Mouse (Mus musculus) forebrain, embryonic 16.5 days (tissue): ENCODE measurements around the gene Rhox2h. TPM values are rescaled to one million over a fixed set of nuclear protein-coding genes. Genes with fewer than 3 reads are reported as not detected.
"Not testable (repeated sequence)": the region's sequence is repeated elsewhere in the genome, so short reads cannot be mapped to it uniquely, and the experiment has no call there.

Source experiments
- ATAC-seq: fragments of 200-750 bp; cut with Nextera tagmentation; 2 replicates; pipeline ENCODE4 v1.8.0; 2017; ENCODE audit warnings: mild to moderate bottlenecking, moderate library complexity
- H3K27ac ChIP-seq: fragments of 300-500 bp; sonication (generic); 2 replicates; pipeline ENCODE4 v1.5.1; 2014; ENCODE audit warnings: low read length, control low read depth
- H3K27me3 ChIP-seq: fragments of 300-500 bp; sonication (generic); replicated peaks from 2 replicates; pipeline ENCODE4 v1.6.1; 2014; ENCODE audit warnings: low read length; ENCODE audit not compliant: control insufficient read depth, insufficient read depth
- H3K36me3 ChIP-seq: fragments of 300-500 bp; sonication (generic); 2 replicates; pipeline ENCODE4 v1.6.1; 2014; ENCODE audit not compliant: control insufficient read depth, insufficient read depth
- H3K4me1 ChIP-seq: fragments of 300-500 bp; sonication (generic); replicated peaks from 2 replicates; pipeline ENCODE4 v1.6.1; 2014; ENCODE audit warnings: low read length; ENCODE audit not compliant: control insufficient read depth, insufficient read depth
- H3K4me2 ChIP-seq: fragments of 300-500 bp; sonication (generic); 2 replicates; pipeline ENCODE4 v1.6.1; 2014; ENCODE audit warnings: mild to moderate bottlenecking, low read length, control low read depth
- H3K4me3 ChIP-seq: fragments of 300-500 bp; sonication (generic); replicated peaks from 2 replicates; pipeline ENCODE4 v1.5.1; 2014; ENCODE audit warnings: mild to moderate bottlenecking, low read length, control low read depth
- H3K9ac ChIP-seq: fragments of 300-500 bp; sonication (generic); replicated peaks from 2 replicates; pipeline ENCODE4 v1.6.1; 2014; ENCODE audit warnings: low read depth, low read length, control low read depth
- H3K9me3 ChIP-seq: fragments of 300-500 bp; sonication (generic); 2 replicates; pipeline ENCODE4 v1.6.1; 2016; ENCODE audit warnings: low read length; ENCODE audit not compliant: control insufficient read depth
- WGBS: fragments of 180-500 bp; shearing (Covaris S2); extraction: QIAGEN DNeasy Blood & Tissue Kit; methylation state at CpG from one replicate; pipeline ENCODE4 v1.1.7; 2014; 5-methylcytosine and 5-hydroxymethylcytosine counted together
- polyA plus RNA-seq: library from polyadenylated mRNA; unstranded; fragments of >200 nt; fragmentation: Nextera tagmentation; extraction: Ambion mirVana; gene quantifications from 2 replicates; pipeline ENCODE4 v1.2.1, GENCODE M21; 2015

Gene Rhox2h
- not detected in 2 replicates for polyA plus RNA-seq

DNA sequence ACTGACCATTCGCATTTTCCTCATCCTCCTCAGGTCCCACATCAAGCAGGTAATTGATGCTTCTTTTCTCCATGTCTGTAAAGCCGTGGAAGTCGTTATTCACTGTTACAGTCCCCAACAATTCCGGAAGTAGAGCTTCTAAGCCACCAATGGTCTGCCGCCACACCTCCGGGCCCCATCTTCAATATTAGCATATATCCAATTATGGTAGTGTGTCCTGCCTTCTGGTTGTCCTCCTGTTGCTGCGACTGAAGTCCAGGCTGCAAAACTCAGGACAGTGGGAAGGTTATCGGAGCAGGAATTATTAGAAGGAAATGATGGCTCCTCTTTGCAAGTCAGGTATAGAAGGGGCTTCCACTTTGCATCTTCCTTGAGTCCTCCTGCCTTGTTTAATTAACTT, at the start of gene Rhox2h:
Gene Rhox2h, minus strand, starts transcription at position 101 of the 400 bp plus-strand sequence.
- WGBS, result 89% methylated on average over 8 of the region's 8 CpGs
- not testable (repeated sequence) for H3K9me3 ChIP-seq, ATAC-seq

GRCm38 (mm10) chrX:37701821-37702387, 28.8 kb upstream of the Rhox2h start:
- Histone ChIP-seq H3K27me3 (no peaks in the 10 kb centered on the region), H3K27ac (no peak overlapping the region), H3K9ac (no peak overlapping the region), H3K4me2 (no peak overlapping the region), H3K4me1 (no peaks in the 10 kb centered on the region), H3K4me3 (no peak overlapping the region), H3K36me3 (no peaks in the 10 kb centered on the region), H3K9me3 (no peaks in the 10 kb centered on the region)
- WGBS, result 84% methylated on average over 3 of the region's 3 CpGs
- no peak for ATAC-seq

More for the DNA sequence above, at the start of gene Rhox2h:
- H3K4me1 ChIP-seq, H3K9ac ChIP-seq, H3K27me3 ChIP-seq, H3K4me2 ChIP-seq, H3K27ac ChIP-seq, H3K36me3 ChIP-seq, H3K4me3 ChIP-seq: not testable (repeated sequence)

DNA sequence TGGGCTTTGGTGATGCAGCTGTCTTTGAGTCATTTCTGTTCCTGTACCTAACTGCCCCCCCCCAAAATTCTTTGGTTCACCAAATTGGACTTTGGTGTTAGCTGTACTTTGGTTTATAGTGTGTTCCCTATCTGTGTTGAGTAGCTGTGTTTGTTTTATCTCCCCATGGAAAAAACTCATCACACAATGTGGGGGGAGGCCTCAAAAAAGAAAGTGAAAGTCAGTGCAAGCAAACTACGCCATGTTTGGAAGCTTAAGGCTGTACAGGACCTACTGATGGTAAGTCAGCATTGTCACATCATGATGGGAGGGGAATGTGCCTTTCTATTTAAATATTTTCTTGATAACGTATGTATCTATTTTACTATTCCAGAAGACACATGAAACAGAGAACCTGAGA, 19.2 kb upstream of the Rhox2h start:
- Histone ChIP-seq H3K9me3 (no peaks in the 10 kb centered on the region), H3K36me3 (no peaks in the 10 kb centered on the region), H3K4me1 (no peaks in the 10 kb centered on the region), H3K4me3 (no peak overlapping the region), H3K4me2 (no peak overlapping the region), H3K9ac (no peak overlapping the region), H3K27me3 (no peaks in the 10 kb centered on the region), H3K27ac (no peak overlapping the region)
- no peak for ATAC-seq
- WGBS, result 79% methylated on average over 2 of the region's 2 CpGs

GRCm38 (mm10) chrX:37683031-37683715, 10.1 kb upstream of the Rhox2h start:
- peaks cover 2% of the 10 kb centered on the region; the same call in 1 of the 2 replicates for H3K9me3 ChIP-seq
- H3K36me3 ChIP-seq, result no peaks in the 10 kb centered on the region
- H3K27me3 ChIP-seq, result no peaks in the 10 kb centered on the region
- no peak overlapping the region for H3K4me3 ChIP-seq
- no peak for ATAC-seq
- 90% methylated on average over 24 of the region's 24 CpGs for WGBS
- H3K4me1 ChIP-seq, result no peaks in the 10 kb centered on the region
- no peak overlapping the region for H3K4me2 ChIP-seq
- H3K27ac ChIP-seq, result no peak overlapping the region
- H3K9ac ChIP-seq, result no peak overlapping the region

DNA sequence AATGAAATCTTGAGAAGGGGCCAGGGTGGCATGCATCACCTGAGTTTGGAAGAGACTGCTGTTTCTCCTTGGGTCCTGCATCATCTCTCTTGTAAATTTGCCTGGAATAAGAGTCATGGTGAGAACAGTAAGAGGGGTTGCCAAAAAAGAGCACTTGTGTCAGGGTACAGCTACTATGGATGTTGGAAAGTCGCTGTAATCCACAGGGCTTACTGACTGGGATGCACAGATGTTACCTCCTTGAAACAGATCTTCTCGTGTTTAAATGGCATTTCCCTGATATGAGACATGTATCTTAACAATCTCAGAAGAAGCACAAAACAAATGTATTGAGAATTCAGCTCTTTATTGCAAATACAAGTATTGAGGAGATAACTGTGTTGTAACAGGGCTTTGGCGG, 4.4 kb downstream of the Rhox2h start, which contains the start of gene Rhox3h:
Gene Rhox3h, minus strand, starts transcription at position 101 of the 400 bp plus-strand sequence.
- H3K4me2 ChIP-seq, H3K27me3 ChIP-seq, H3K9me3 ChIP-seq, H3K4me3 ChIP-seq, ATAC-seq, H3K36me3 ChIP-seq, H3K27ac ChIP-seq, H3K4me1 ChIP-seq, H3K9ac ChIP-seq: not testable (repeated sequence)
- no CpG with 5 or more reads among the region's 3 CpGs for WGBS

DNA sequence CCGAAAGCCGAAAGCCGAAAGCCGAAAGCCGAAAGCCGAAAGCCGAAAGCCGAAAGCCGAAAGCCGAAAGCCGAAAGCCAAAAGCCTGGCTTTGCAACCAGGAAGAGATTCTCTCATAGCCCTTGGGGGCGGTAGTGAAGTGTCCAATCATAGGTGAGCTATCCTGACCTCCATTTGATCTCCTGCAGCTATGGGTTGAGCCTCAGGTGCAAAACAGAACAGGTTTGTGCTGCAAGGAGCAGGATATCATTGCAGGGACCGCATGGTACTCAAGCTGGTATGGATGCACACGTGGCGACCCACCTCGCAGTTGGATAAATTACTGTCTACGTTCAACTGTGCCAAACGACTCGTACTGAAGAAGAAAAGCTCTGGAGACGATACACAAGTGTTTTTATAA, 21.9 kb downstream of the Rhox2h start, which contains the start of gene Rhox4g:
Gene Rhox4g, minus strand, starts transcription at position 101 of the 400 bp plus-strand sequence.
- not testable (repeated sequence) for ATAC-seq, H3K36me3 ChIP-seq, H3K27ac ChIP-seq, H3K9ac ChIP-seq, H3K4me2 ChIP-seq, H3K4me3 ChIP-seq, H3K4me1 ChIP-seq, H3K27me3 ChIP-seq, H3K9me3 ChIP-seq
- 89% methylated on average over 13 of the region's 20 CpGs for WGBS

DNA sequence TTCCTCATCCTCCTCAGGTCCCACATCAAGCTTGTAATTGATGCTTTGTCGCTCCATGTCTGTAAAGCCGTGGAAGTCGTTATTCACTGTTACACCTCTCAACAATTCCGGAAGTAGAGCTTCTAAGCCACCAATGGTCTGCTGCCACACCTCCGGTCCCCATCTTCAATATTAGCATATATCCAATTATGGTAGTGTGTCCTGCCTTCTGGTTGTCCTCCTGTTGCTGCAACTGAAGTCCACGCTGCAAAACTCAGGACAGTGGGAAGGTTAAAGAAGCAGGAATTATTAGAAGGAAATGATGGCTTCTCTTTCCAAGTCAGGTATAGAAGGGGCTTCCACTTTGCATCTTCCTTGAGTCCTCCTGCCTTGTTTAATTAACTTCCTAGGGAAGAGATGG, 29.7 kb downstream of the Rhox2h start, which contains the start of gene Rhox2g:
Gene Rhox2g, minus strand, starts transcription at position 101 of the 400 bp plus-strand sequence.
- not testable (repeated sequence) for ATAC-seq, H3K9me3 ChIP-seq, H3K27me3 ChIP-seq, H3K36me3 ChIP-seq, H3K9ac ChIP-seq, H3K4me2 ChIP-seq, H3K4me3 ChIP-seq, H3K27ac ChIP-seq, H3K4me1 ChIP-seq
- 96% methylated on average over 6 of the region's 6 CpGs for WGBS

- ATAC-seq, result not testable (repeated sequence)
Measured at GRCm38 (mm10) chrX:37628512-37628911, 44.6 kb downstream of the Rhox2h start, which contains the start of gene Rhox3g. Gene Rhox3g (minus strand): TSS chrX:37628612.

More at GRCm38 (mm10) chrX:37628512-37628911, 44.6 kb downstream of the Rhox2h start, which contains the start of gene Rhox3g:
- not testable (repeated sequence) for H3K4me3 ChIP-seq, H3K36me3 ChIP-seq, H3K4me2 ChIP-seq, H3K9ac ChIP-seq, H3K27me3 ChIP-seq, H3K27ac ChIP-seq, H3K4me1 ChIP-seq, H3K9me3 ChIP-seq
- WGBS, result 93% methylated on average over 2 of the region's 2 CpGs
